Mouse (Mus musculus): ENCODE measurements around the gene Ppme1. TPM values are rescaled to one million over a fixed set of nuclear protein-coding genes. Genes with fewer than 3 reads are reported as not detected.

The Ppme1 gene
- polyA plus RNA-seq, 1 experiment from 2014 or later = 55.3 TPM

- Histone ChIP-seq H3K4me3 (no peak overlapping the region), H3K4me1 (no peaks in the 10 kb centered on the region), H3K9me3 (no peaks in the 10 kb centered on the region), H3K9ac (no peak overlapping the region), H3K36me3 (peaks cover 58% of the 10 kb centered on the region), H3K4me2 (no peak overlapping the region), H3K27me3 (no peaks in the 10 kb centered on the region), H3K27ac (no peak overlapping the region)
- 96% methylated on average over 5 of the region's 5 CpGs for WGBS
- no peak for ATAC-seq (ENCODE audit: insufficient number of reproducible peaks, low FRiP score, low TSS enrichment, low read depth)
These were observed 54.6 kb downstream of the Ppme1 start for GRCm38 (mm10) chr7:100317534-100317933.

- no peak overlapping the region for H3K4me2 ChIP-seq
- H3K27ac ChIP-seq = no peak overlapping the region
- no peak overlapping the region for H3K4me3 ChIP-seq
- H3K27me3 ChIP-seq = no peaks in the 10 kb centered on the region
- WGBS = 86% methylated on average over 8 of the region's 8 CpGs
- H3K36me3 ChIP-seq = peaks cover 58% of the 10 kb centered on the region
- H3K9ac ChIP-seq = no peak overlapping the region
- no peaks in the 10 kb centered on the region for H3K4me1 ChIP-seq
- no peak for ATAC-seq (ENCODE audit: insufficient number of reproducible peaks, low FRiP score, low TSS enrichment, low read depth)
- H3K9me3 ChIP-seq = no peaks in the 10 kb centered on the region
These were observed 55.2 kb downstream of the Ppme1 start for GRCm38 (mm10) chr7:100316924-100317323.

- peaks cover 36% of the 10 kb centered on the region for H3K36me3 ChIP-seq
- H3K4me2 ChIP-seq = no peak overlapping the region
- WGBS = 85% methylated on average over 4 of the region's 4 CpGs
- no peaks in the 10 kb centered on the region for H3K27me3 ChIP-seq
- no peak overlapping the region for H3K9ac ChIP-seq
- H3K27ac ChIP-seq = no peak overlapping the region
- no peak for ATAC-seq (ENCODE audit: insufficient number of reproducible peaks, low FRiP score, low TSS enrichment, low read depth)
- no peak overlapping the region for H3K4me3 ChIP-seq
- no peaks in the 10 kb centered on the region for H3K9me3 ChIP-seq
- peaks cover 21% of the 10 kb centered on the region for H3K4me1 ChIP-seq
These were observed 59.4 kb downstream of the Ppme1 start for GRCm38 (mm10) chr7:100312716-100313115.

GRCm38 (mm10) chr7:100310290-100310689 is 61.8 kb downstream of the Ppme1 start:
- WGBS = 70% methylated on average over 12 of the region's 12 CpGs
- ATAC-seq (ENCODE audit: insufficient number of reproducible peaks, low FRiP score, low TSS enrichment, low read depth) = no peak
- Histone ChIP-seq H3K9ac (no peak overlapping the region), H3K4me1 (peaks cover 21% of the 10 kb centered on the region), H3K4me2 (no peak overlapping the region), H3K9me3 (no peaks in the 10 kb centered on the region), H3K27me3 (no peaks in the 10 kb centered on the region), H3K36me3 (peaks cover 13% of the 10 kb centered on the region), H3K27ac (peak overlapping the region; percentile 77; the same call in 1 of the 2 replicates), H3K4me3 (no peak overlapping the region)

GRCm38 (mm10) chr7:100309679-100310078 is 62.4 kb downstream of the Ppme1 start:
- no peak for ATAC-seq (ENCODE audit: insufficient number of reproducible peaks, low FRiP score, low TSS enrichment, low read depth)
- Histone ChIP-seq H3K27me3 (no peaks in the 10 kb centered on the region), H3K36me3 (peaks cover 9% of the 10 kb centered on the region), H3K27ac (peak overlapping the region; percentile 77), H3K9ac (no peak overlapping the region), H3K9me3 (no peaks in the 10 kb centered on the region), H3K4me2 (no peak overlapping the region), H3K4me1 (peaks cover 21% of the 10 kb centered on the region), H3K4me3 (no peak overlapping the region)
- WGBS = 48% methylated on average over 6 of the region's 6 CpGs

- Histone ChIP-seq H3K4me2 (no peak overlapping the region), H3K9me3 (no peaks in the 10 kb centered on the region), H3K4me3 (no peak overlapping the region), H3K27ac (peak overlapping the region; percentile 77), H3K27me3 (no peaks in the 10 kb centered on the region), H3K9ac (no peak overlapping the region), H3K36me3 (peaks cover 9% of the 10 kb centered on the region), H3K4me1 (peaks cover 21% of the 10 kb centered on the region)
- no peak for ATAC-seq (ENCODE audit: insufficient number of reproducible peaks, low FRiP score, low TSS enrichment, low read depth)
- 32% methylated on average over 1 of the region's 1 CpGs for WGBS
These were observed 62.9 kb downstream of the Ppme1 start for GRCm38 (mm10) chr7:100309216-100309615.

- ATAC-seq (ENCODE audit: insufficient number of reproducible peaks, low FRiP score, low TSS enrichment, low read depth) = no peak
- Histone ChIP-seq H3K9me3 (no peaks in the 10 kb centered on the region), H3K36me3 (peaks cover 7% of the 10 kb centered on the region), H3K27me3 (no peaks in the 10 kb centered on the region), H3K4me1 (peaks cover 21% of the 10 kb centered on the region), H3K27ac (0 out of 2 replicates have a peak overlapping the region, but pooled peaks have one; percentile 77), H3K9ac (no peak overlapping the region), H3K4me2 (no peak overlapping the region), H3K4me3 (no peak overlapping the region)
- WGBS = 68% methylated on average over 6 of the region's 6 CpGs
These were observed 64.0 kb downstream of the Ppme1 start for GRCm38 (mm10) chr7:100307872-100308653.

- Histone ChIP-seq H3K4me3 (no peak overlapping the region), H3K9ac (no peak overlapping the region), H3K36me3 (peaks cover 2% of the 10 kb centered on the region; the same call in 1 of the 2 replicates), H3K4me2 (no peak overlapping the region), H3K27me3 (no peaks in the 10 kb centered on the region), H3K4me1 (peaks cover 22% of the 10 kb centered on the region), H3K27ac (no peak overlapping the region), H3K9me3 (no peaks in the 10 kb centered on the region)
- 93% methylated on average over 9 of the region's 9 CpGs for WGBS
- no peak for ATAC-seq (ENCODE audit: insufficient number of reproducible peaks, low FRiP score, low TSS enrichment, low read depth)
These were observed 66.2 kb downstream of the Ppme1 start for GRCm38 (mm10) chr7:100305894-100306293.

GRCm38 (mm10) chr7:100302316-100302715 is 69.8 kb downstream of the Ppme1 start:
- Histone ChIP-seq H3K9me3 (no peaks in the 10 kb centered on the region), H3K4me1 (peaks cover 11% of the 10 kb centered on the region; the same call in 1 of the 2 replicates), H3K9ac (no peak overlapping the region), H3K4me2 (no peak overlapping the region), H3K36me3 (no peaks in the 10 kb centered on the region), H3K27me3 (no peaks in the 10 kb centered on the region), H3K4me3 (no peak overlapping the region), H3K27ac (peak overlapping the region; percentile 80)
- ATAC-seq (ENCODE audit: insufficient number of reproducible peaks, low FRiP score, low TSS enrichment, low read depth) = peak; percentile 76
- WGBS = 39% methylated on average over 4 of the region's 4 CpGs

- 79% methylated on average over 3 of the region's 3 CpGs for WGBS
These were observed 70.7 kb downstream of the Ppme1 start for GRCm38 (mm10) chr7:100301390-100301789.

GRCm38 (mm10) chr7:100298861-100299510 is 73.1 kb downstream of the Ppme1 start:
- Histone ChIP-seq H3K36me3 (peaks cover 14% of the 10 kb centered on the region), H3K4me2 (no peak overlapping the region), H3K4me1 (peaks cover 11% of the 10 kb centered on the region; the same call in 1 of the 2 replicates), H3K27ac (peak overlapping the region; percentile 35; the same call in 1 of the 2 replicates), H3K27me3 (no peaks in the 10 kb centered on the region), H3K9ac (no peak overlapping the region), H3K4me3 (no peak overlapping the region), H3K9me3 (no peaks in the 10 kb centered on the region)
- ATAC-seq (ENCODE audit: insufficient number of reproducible peaks, low FRiP score, low TSS enrichment, low read depth) = no peak
- 49% methylated on average over 14 of the region's 14 CpGs for WGBS

More at GRCm38 (mm10) chr7:100301390-100301789, 70.7 kb downstream of the Ppme1 start:
- Histone ChIP-seq H3K27ac (peak overlapping the region; percentile 80), H3K4me1 (peaks cover 11% of the 10 kb centered on the region; the same call in 1 of the 2 replicates), H3K27me3 (no peaks in the 10 kb centered on the region), H3K36me3 (no peaks in the 10 kb centered on the region), H3K4me2 (no peak overlapping the region), H3K9ac (no peak overlapping the region), H3K4me3 (no peak overlapping the region), H3K9me3 (no peaks in the 10 kb centered on the region)
- ATAC-seq (ENCODE audit: insufficient number of reproducible peaks, low FRiP score, low TSS enrichment, low read depth) = no peak

- ATAC-seq (ENCODE audit: insufficient number of reproducible peaks, low FRiP score, low TSS enrichment, low read depth) = 0 out of 2 replicates have a peak, but pooled peaks have one; percentile 55
- Histone ChIP-seq H3K36me3 (peaks cover 23% of the 10 kb centered on the region), H3K4me2 (no peak overlapping the region), H3K27me3 (no peaks in the 10 kb centered on the region), H3K4me1 (peaks cover 7% of the 10 kb centered on the region; the same call in 1 of the 2 replicates), H3K9ac (no peak overlapping the region), H3K27ac (0 out of 2 replicates have a peak overlapping the region, but pooled peaks have one; percentile 1), H3K4me3 (no peak overlapping the region), H3K9me3 (no peaks in the 10 kb centered on the region)
- 55% methylated on average over 6 of the region's 6 CpGs for whole genome bisulfite sequencing
These were observed 75.4 kb downstream of the Ppme1 start for GRCm38 (mm10) chr7:100296699-100297098.

All from limb, embryonic 15.5 days (tissue).